Mouse (Mus musculus): ENCODE results near the gene Ubox5. TPM values are rescaled to one million over a fixed set of nuclear protein-coding genes. Genes with fewer than 3 reads are reported as not detected.

Gene Ubox5
- polyA plus RNA-seq, 1 experiment from 2014 or later: 15.9 TPM

Other genes starting within 250 kb of the Ubox5 start
- 35.8 and 40.8 TPM in 2 replicates for gene Cpxm1, start 232.5 kb downstream of the Ubox5 start, polyA plus RNA-seq (2014; fragmentation: Nextera tagmentation; extraction: Ambion mirVana)
- not detected in 2 replicates for gene Gm28372, start 224.8 kb downstream of the Ubox5 start, polyA plus RNA-seq (2014; fragmentation: Nextera tagmentation; extraction: Ambion mirVana)
- gene 1700020A23Rik, start 224.8 kb downstream of the Ubox5 start, polyA plus RNA-seq (2014; fragmentation: Nextera tagmentation; extraction: Ambion mirVana): 0.52 TPM in 1 of 2 replicates, not detected in the other
- gene Tmem239, start 223.6 kb downstream of the Ubox5 start, polyA plus RNA-seq (2014; fragmentation: Nextera tagmentation; extraction: Ambion mirVana): not detected in 2 replicates
- 62.7 and 78.0 TPM in 2 replicates for gene Vps16, start 205.7 kb downstream of the Ubox5 start, polyA plus RNA-seq (2014; fragmentation: Nextera tagmentation; extraction: Ambion mirVana)
- 10.1 and 11.7 TPM in 2 replicates for gene Pced1a, start 205.3 kb downstream of the Ubox5 start, polyA plus RNA-seq (2014; fragmentation: Nextera tagmentation; extraction: Ambion mirVana)
- 95.1 and 98.6 TPM in 2 replicates for gene Ptpra, start 179.8 kb downstream of the Ubox5 start, polyA plus RNA-seq (2014; fragmentation: Nextera tagmentation; extraction: Ambion mirVana)
- gene Mrps26, start 66.3 kb downstream of the Ubox5 start, polyA plus RNA-seq (2014; fragmentation: Nextera tagmentation; extraction: Ambion mirVana): 97.4 and 100 TPM in 2 replicates
- not detected in 2 replicates for gene Oxt, start 53.9 kb downstream of the Ubox5 start, polyA plus RNA-seq (2014; fragmentation: Nextera tagmentation; extraction: Ambion mirVana)
- not detected in 2 replicates for gene Avp, start 47.5 kb downstream of the Ubox5 start, polyA plus RNA-seq (2014; fragmentation: Nextera tagmentation; extraction: Ambion mirVana)
- gene Fastkd5, start within 50 bp of the Ubox5 start, polyA plus RNA-seq (2014; fragmentation: Nextera tagmentation; extraction: Ambion mirVana): 17.2 and 17.7 TPM in 2 replicates
- gene Lzts3, start 12.8 kb upstream of the Ubox5 start, polyA plus RNA-seq (2014; fragmentation: Nextera tagmentation; extraction: Ambion mirVana): 4.0 and 5.2 TPM in 2 replicates
- gene Ddrgk1, start 34.6 kb upstream of the Ubox5 start, polyA plus RNA-seq (2014; fragmentation: Nextera tagmentation; extraction: Ambion mirVana): 67.9 and 68.1 TPM in 2 replicates
- 86.7 and 95.7 TPM in 2 replicates for gene Itpa, start 37.6 kb upstream of the Ubox5 start, polyA plus RNA-seq (2014; fragmentation: Nextera tagmentation; extraction: Ambion mirVana)
- gene Slc4a11, start 67.5 kb upstream of the Ubox5 start, polyA plus RNA-seq (2014; fragmentation: Nextera tagmentation; extraction: Ambion mirVana): 0.14 and 0.30 TPM in 2 replicates